Mouse (Mus musculus): ENCODE results near the gene Cecr2.

DNA sequence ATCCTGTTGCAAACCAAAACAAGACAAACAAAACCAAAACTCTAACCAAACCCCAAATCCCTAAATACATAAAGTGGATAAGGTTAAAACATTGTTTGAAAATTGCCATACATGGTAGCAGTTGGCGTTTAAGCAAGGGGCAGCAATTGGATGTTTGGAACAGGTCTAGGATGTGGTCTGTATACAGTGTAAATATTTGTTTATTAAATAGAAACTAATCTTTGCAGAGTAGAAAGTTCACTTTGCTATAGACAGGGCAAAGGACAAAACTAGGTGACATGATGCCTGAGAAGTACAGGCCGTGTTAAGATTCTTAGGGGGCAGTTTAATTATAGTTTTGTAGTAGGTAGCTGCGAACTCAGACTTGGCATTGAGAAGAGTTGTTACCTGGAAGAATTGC is 18.6 kb downstream of the Cecr2 start:
- TF ChIP-seq CTCF (IDR thresholded peaks at IDR 0.05; ENCODE audit: low read depth) = no peak
- TF ChIP-seq EP300 (IDR thresholded peaks at IDR 0.05; ENCODE audit: low read depth) = no peak

All from liver, postnatal 0 days (tissue).